ENCODE assay signal across 21 mouse cellular contexts in the genomic region with DNA sequence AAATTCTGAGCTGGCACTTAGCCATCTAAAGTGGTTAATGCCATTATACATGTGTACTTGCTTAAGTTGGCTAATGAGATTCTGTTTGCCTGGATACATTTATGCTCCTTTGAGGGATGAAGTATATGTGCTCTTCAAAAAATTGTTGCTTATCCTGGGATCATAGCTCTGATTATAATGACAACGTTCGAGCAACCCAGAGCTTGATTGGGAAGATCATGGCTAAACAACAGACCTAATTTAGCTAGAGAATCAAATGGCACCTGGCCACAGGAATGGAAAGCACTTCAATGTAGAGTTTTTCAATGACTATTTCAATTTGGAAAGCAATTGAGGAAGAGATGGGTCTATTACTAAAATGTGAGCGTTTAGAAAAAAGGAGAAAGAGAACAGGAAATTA.
"Had no signal": no experiment of that assay in that cellular context is flagged by ENCODE, and none has a peak within 500 bp of the region (broad histone marks: within the 10 kb centered on the region; RNA-seq: fewer than 3 reads in every experiment).

No protein-coding gene starts in this region.

- H3K9ac ChIP-seq: liver, postnatal 0 days; lung, embryonic 15.5 days; midbrain, embryonic 13.5 days; midbrain, embryonic 15.5 days; neural tube, embryonic 13.5 days; neural tube, embryonic 15.5 days had no signal

- H3K27me3 ChIP-seq: lung, embryonic 15.5 days; megakaryocyte, embryonic 14.5 days; midbrain, embryonic 13.5 days; midbrain, embryonic 15.5 days; neural tube, embryonic 13.5 days; neural tube, embryonic 15.5 days had no signal

- ATAC-seq: liver, postnatal 0 days; lung, postnatal 0 days; midbrain, embryonic 13.5 days; midbrain, embryonic 15.5 days had no signal

- H3K27ac ChIP-seq: lung, embryonic 15.5 days; macrophage; midbrain, embryonic 13.5 days; midbrain, embryonic 15.5 days; neural tube, embryonic 13.5 days; neural tube, embryonic 15.5 days had no signal

- H3K4me3 ChIP-seq: lung, embryonic 15.5 days; megakaryocyte, embryonic 14.5 days; midbrain, embryonic 13.5 days; midbrain, embryonic 15.5 days; myocyte; neural tube, embryonic 13.5 days; neural tube, embryonic 15.5 days had no signal

- DNase-seq: liver, postnatal 0 days; lung, adult 2 months; lung, postnatal 14 days; lung, postnatal 36 days; right cerebral cortex, adult 18-20 months; right cerebral cortex, postnatal 25 days; right cerebral cortex, postnatal 4 days; spleen, adult 18-20 months; thymus, adult 18-20 months; thymus, postnatal 14 days; thymus, postnatal 36 days had no signal

- H3K4me1 ChIP-seq: lung, embryonic 15.5 days; megakaryocyte, embryonic 14.5 days; midbrain, embryonic 13.5 days; midbrain, embryonic 15.5 days; neural tube, embryonic 13.5 days; neural tube, embryonic 15.5 days had no signal

- H3K4me2 ChIP-seq: lung, embryonic 15.5 days; midbrain, embryonic 11.5 days; midbrain, embryonic 13.5 days; midbrain, embryonic 15.5 days; neural tube, embryonic 13.5 days; neural tube, embryonic 15.5 days had no signal

- H3K9me3 ChIP-seq: lung, embryonic 15.5 days; megakaryocyte, embryonic 14.5 days; midbrain, embryonic 13.5 days; midbrain, embryonic 15.5 days; neural tube, embryonic 13.5 days; neural tube, embryonic 15.5 days had no signal

- H3K36me3 ChIP-seq: lung, embryonic 15.5 days; midbrain, embryonic 13.5 days; midbrain, embryonic 15.5 days; neural tube, embryonic 13.5 days; neural tube, embryonic 15.5 days had no signal
